Mouse (Mus musculus) G1E (cell line): ENCODE measurements around the gene Col18a1. TPM values are rescaled to one million over a fixed set of nuclear protein-coding genes. Genes with fewer than 3 reads are reported as not detected.

Source experiments
- ATAC-seq: 2 replicates; pipeline ENCODE4 v1.8.0; 2016; ENCODE audit warnings: mild to moderate bottlenecking; ENCODE audit not compliant: insufficient number of reproducible peaks, poor library complexity, low FRiP score, severe bottlenecking; ENCODE audit errors: extremely low read depth
- DNase-seq: peaks from one replicate; pipeline ENCODE4 v3.0.0; 2012; ENCODE audit warnings: low spot score
- H3K27me3 ChIP-seq: 2 replicates; pipeline ENCODE4 v1.6.1; 2012; ENCODE audit warnings: mild to moderate bottlenecking, low read length, inconsistent platforms; ENCODE audit not compliant: insufficient read depth
- H3K36me3 ChIP-seq: replicated peaks from 2 replicates; pipeline ENCODE3; 2012; ENCODE audit warnings: mild to moderate bottlenecking, inconsistent platforms
- H3K4me1 ChIP-seq: 2 replicates; pipeline ENCODE4 v1.6.1; 2012; ENCODE audit warnings: low read depth, low read length, inconsistent platforms, mixed read lengths; ENCODE audit not compliant: insufficient read depth
- H3K4me3 ChIP-seq: 2 replicates; pipeline ENCODE4 v1.5.1; 2012; ENCODE audit warnings: low read depth, mild to moderate bottlenecking, inconsistent platforms, low read length, moderate library complexity, mixed read lengths
- H3K9me3 ChIP-seq: replicated peaks from 2 replicates; pipeline ENCODE4 v1.6.1; 2012; ENCODE audit warnings: inconsistent platforms
- CTCF ChIP-seq: IDR thresholded peaks from 2 replicates; pipeline ENCODE4 v1.5.1; 2012; ENCODE audit warnings: low read depth, low read length, inconsistent platforms, mixed read lengths
- GATA1 ChIP-seq: IDR thresholded peaks from 2 replicates; pipeline ENCODE4 v1.6.1; 2012; ENCODE audit warnings: borderline replicate concordance, low read length, inconsistent platforms, mixed read lengths
- GATA2 ChIP-seq: IDR thresholded peaks from 2 replicates; pipeline ENCODE4 v1.6.1; 2012; ENCODE audit warnings: low read depth, low read length, inconsistent platforms, borderline replicate concordance
- POLR2AphosphoS5 ChIP-seq: IDR thresholded peaks from 2 replicates; pipeline ENCODE4 v1.6.1; 2012; ENCODE audit warnings: low read depth, low read length, inconsistent platforms; ENCODE audit not compliant: insufficient replicate concordance
- TAL1 ChIP-seq: conservative IDR thresholded peaks from 2 replicates; pipeline ENCODE4 v1.6.1; 2012; ENCODE audit warnings: low read depth, low read length, inconsistent platforms, mixed read lengths
- polyA plus RNA-seq: library from polyadenylated mRNA; stranded (reverse); fragments of >175 nt; gene quantifications from 2 replicates; pipeline ENCODE4 v1.2.3, GENCODE M21; 2012
- total RNA-seq, 2 experiments: library from RNA; stranded (forward) in 1 of 2; stranded (reverse) in 1 of 2; fragments of 200-1000 nt in 1 of 2; fragments of >200 nt in 1 of 2; fragmentation: Nextera tagmentation in 1 of 2; gene quantifications; 2 replicates each; pipeline ENCODE4 v1.2.3; 2014 to 2017

The Col18a1 gene
- total and polyA plus RNA-seq, 3 experiments = 33.0 to 145 (median 45.1) TPM

GRCm38 (mm10) chr10:77165318-77165945 is 916 bp downstream of the Col18a1 start:
- Histone ChIP-seq H3K36me3 (peaks cover 20% of the 10 kb centered on the region), H3K27me3 (peaks cover 35% of the 10 kb centered on the region; the same call in 1 of the 2 replicates), H3K4me1 (peaks cover 78% of the 10 kb centered on the region), H3K4me3 (peak overlapping the region; percentile 79), H3K9me3 (no peaks in the 10 kb centered on the region)
- ATAC-seq = no peak
- TF ChIP-seq GATA1 = no peak
- TF ChIP-seq POLR2AphosphoS5 = no peak
- TF ChIP-seq GATA2 = no peak
- TF ChIP-seq CTCF = no peak
- TF ChIP-seq TAL1 = no peak
- peak; percentile 21 for DNase-seq

GRCm38 (mm10) chr10:77164437-77165052 is 1.8 kb downstream of the Col18a1 start:
- Histone ChIP-seq H3K4me3 (peak overlapping the region; percentile 3; the same call in 1 of the 2 replicates), H3K36me3 (peaks cover 24% of the 10 kb centered on the region)

GRCm38 (mm10) chr10:77164041-77164436 is 2.3 kb downstream of the Col18a1 start:
- Histone ChIP-seq H3K4me1 (peaks cover 91% of the 10 kb centered on the region), H3K27me3 (peaks cover 35% of the 10 kb centered on the region; the same call in 1 of the 2 replicates), H3K9me3 (no peaks in the 10 kb centered on the region), H3K4me3 (no peak overlapping the region), H3K36me3 (peaks cover 24% of the 10 kb centered on the region)
- TF ChIP-seq GATA2 = no peak
- TF ChIP-seq CTCF = no peak
- no peak for TF ChIP-seq POLR2AphosphoS5
- no peak for TF ChIP-seq GATA1
- no peak for TF ChIP-seq TAL1
- no peak for ATAC-seq
- DNase-seq = no peak

More at GRCm38 (mm10) chr10:77164437-77165052, 1.8 kb downstream of the Col18a1 start:
- ATAC-seq (no peak), DNase-seq (no peak)
- Histone ChIP-seq H3K4me1 (peaks cover 87% of the 10 kb centered on the region), H3K9me3 (no peaks in the 10 kb centered on the region), H3K27me3 (peaks cover 35% of the 10 kb centered on the region; the same call in 1 of the 2 replicates)
- no peak for TF ChIP-seq TAL1
- TF ChIP-seq GATA1 = no peak
- no peak for TF ChIP-seq POLR2AphosphoS5
- no peak for TF ChIP-seq GATA2
- TF ChIP-seq CTCF = no peak

- no peak overlapping the region for H3K4me3 ChIP-seq
- peaks cover 35% of the 10 kb centered on the region; the same call in 1 of the 2 replicates for H3K27me3 ChIP-seq
- H3K36me3 ChIP-seq = peaks cover 24% of the 10 kb centered on the region
These were observed 2.9 kb downstream of the Col18a1 start for GRCm38 (mm10) chr10:77163392-77163977.

GRCm38 (mm10) chr10:77159573-77159972 is 6.8 kb downstream of the Col18a1 start:
- no peaks in the 10 kb centered on the region for H3K9me3 ChIP-seq
- TF ChIP-seq TAL1 (peak; percentile 91), CTCF (no peak)
- ATAC-seq (peak; percentile 92), DNase-seq (peak; percentile 93)
- H3K36me3 ChIP-seq = peaks cover 38% of the 10 kb centered on the region
- H3K4me1 ChIP-seq = peaks cover 93% of the 10 kb centered on the region
- H3K4me3 ChIP-seq = peak overlapping the region; percentile 63
- H3K27me3 ChIP-seq = peaks cover 6% of the 10 kb centered on the region; the same call in 1 of the 2 replicates

More at GRCm38 (mm10) chr10:77163392-77163977, 2.9 kb downstream of the Col18a1 start:
- ATAC-seq = no peak
- no peaks in the 10 kb centered on the region for H3K9me3 ChIP-seq
- TF ChIP-seq GATA2 = no peak
- peaks cover 92% of the 10 kb centered on the region for H3K4me1 ChIP-seq
- no peak for DNase-seq

GRCm38 (mm10) chr10:77158948-77159347 is 7.4 kb downstream of the Col18a1 start:
- DNase-seq (no peak), ATAC-seq (no peak)
- H3K4me3 ChIP-seq = peak overlapping the region; percentile 63; the same call in 1 of the 2 replicates

More at GRCm38 (mm10) chr10:77158948-77159347, 7.4 kb downstream of the Col18a1 start:
- Histone ChIP-seq H3K4me1 (peaks cover 93% of the 10 kb centered on the region), H3K27me3 (peaks cover 6% of the 10 kb centered on the region; the same call in 1 of the 2 replicates), H3K9me3 (no peaks in the 10 kb centered on the region), H3K36me3 (peaks cover 39% of the 10 kb centered on the region)
- TF ChIP-seq GATA1 (no peak), TAL1 (no peak), GATA2 (no peak), POLR2AphosphoS5 (no peak), CTCF (no peak)
